Mouse (Mus musculus): ENCODE results near the gene Scyl1.

Scyl1 gene

GRCm38 (mm10) chr19:5770925-5771860 lies at the start of gene Scyl1:
Scyl1 (minus strand) TSS chr19:5771419.
- no peak; the same call in 1 of the 2 replicates for TF ChIP-seq GATA4 (IDR thresholded peaks at IDR 0.05; ENCODE audit: insufficient replicate concordance, low read length)

GRCm38 (mm10) chr19:5819549-5819948 lies 48.3 kb upstream of the Scyl1 start:
- TF ChIP-seq GATA4 (IDR thresholded peaks at IDR 0.05; ENCODE audit: insufficient replicate concordance, low read length) = no peak

GRCm38 (mm10) chr19:5818590-5818977 lies 47.4 kb upstream of the Scyl1 start:
- TF ChIP-seq GATA4 (IDR thresholded peaks at IDR 0.05; ENCODE audit: insufficient replicate concordance, low read length) = no peak

- no peak for TF ChIP-seq GATA4 (IDR thresholded peaks at IDR 0.05; ENCODE audit: insufficient replicate concordance, low read length)
These were observed 46.7 kb upstream of the Scyl1 start for GRCm38 (mm10) chr19:5817703-5818589.

- no peak for TF ChIP-seq GATA4 (IDR thresholded peaks at IDR 0.05; ENCODE audit: insufficient replicate concordance, low read length)
These were observed 44.7 kb upstream of the Scyl1 start for GRCm38 (mm10) chr19:5815928-5816327.

- no peak for TF ChIP-seq GATA4 (IDR thresholded peaks at IDR 0.05; ENCODE audit: insufficient replicate concordance, low read length)
These were observed 43.8 kb upstream of the Scyl1 start for GRCm38 (mm10) chr19:5815010-5815409.

- no peak for TF ChIP-seq GATA4 (IDR thresholded peaks at IDR 0.05; ENCODE audit: insufficient replicate concordance, low read length)
These were observed 42.3 kb upstream of the Scyl1 start for GRCm38 (mm10) chr19:5813567-5813966.

- no peak for TF ChIP-seq GATA4 (IDR thresholded peaks at IDR 0.05; ENCODE audit: insufficient replicate concordance, low read length)
These were observed 40.7 kb upstream of the Scyl1 start for GRCm38 (mm10) chr19:5811771-5812504.

GRCm38 (mm10) chr19:5810840-5811563 lies 39.8 kb upstream of the Scyl1 start:
- no peak for TF ChIP-seq GATA4 (IDR thresholded peaks at IDR 0.05; ENCODE audit: insufficient replicate concordance, low read length)

GRCm38 (mm10) chr19:5810103-5810839 lies 39.1 kb upstream of the Scyl1 start:
- no peak for TF ChIP-seq GATA4 (IDR thresholded peaks at IDR 0.05; ENCODE audit: insufficient replicate concordance, low read length)

- TF ChIP-seq GATA4 (IDR thresholded peaks at IDR 0.05; ENCODE audit: insufficient replicate concordance, low read length) = no peak
These were observed 38.5 kb upstream of the Scyl1 start for GRCm38 (mm10) chr19:5809712-5810089.

GRCm38 (mm10) chr19:5808955-5809711 lies 37.9 kb upstream of the Scyl1 start:
- no peak for TF ChIP-seq GATA4 (IDR thresholded peaks at IDR 0.05; ENCODE audit: insufficient replicate concordance, low read length)

- TF ChIP-seq GATA4 (IDR thresholded peaks at IDR 0.05; ENCODE audit: insufficient replicate concordance, low read length) = no peak
These were observed 36.5 kb upstream of the Scyl1 start for GRCm38 (mm10) chr19:5807740-5808139.

All from liver, adult (tissue).